Mouse (Mus musculus) limb, embryonic 13.5 days (tissue): ENCODE data around the gene Rchy1. TPM values are rescaled to one million over a fixed set of nuclear protein-coding genes. Genes with fewer than 3 reads are reported as not detected.

ENCODE experiments used
- ATAC-seq: fragments of 200-750 bp; cut with Nextera tagmentation; 2 replicates; pipeline ENCODE4 v1.8.0; 2017; ENCODE audit warnings: low read depth, moderate number of reproducible peaks, moderate TSS enrichment; ENCODE audit not compliant: low FRiP score
- H3K27ac ChIP-seq: fragments of 300-500 bp; sonication (generic); 2 replicates; pipeline ENCODE4 v1.5.1; 2015; ENCODE audit warnings: inconsistent platforms, mild to moderate bottlenecking, moderate library complexity
- H3K27me3 ChIP-seq: fragments of 300-500 bp; sonication (generic); 2 replicates; pipeline ENCODE4 v1.6.1; 2015; ENCODE audit warnings: mild to moderate bottlenecking, inconsistent platforms
- H3K36me3 ChIP-seq: fragments of 300-500 bp; sonication (generic); 2 replicates; pipeline ENCODE4 v1.6.1; 2015; ENCODE audit warnings: inconsistent platforms, mild to moderate bottlenecking, moderate library complexity
- H3K4me1 ChIP-seq: fragments of 300-500 bp; sonication (generic); 2 replicates; pipeline ENCODE4 v1.6.1; 2015; ENCODE audit warnings: inconsistent platforms
- H3K4me2 ChIP-seq: fragments of 300-500 bp; sonication (generic); replicated peaks from 2 replicates; pipeline ENCODE4 v1.6.1; 2015; ENCODE audit warnings: inconsistent platforms, mild to moderate bottlenecking, moderate library complexity
- H3K4me3 ChIP-seq: fragments of 300-500 bp; sonication (generic); 2 replicates; pipeline ENCODE4 v1.5.1; 2015; ENCODE audit warnings: moderate library complexity, mild to moderate bottlenecking, inconsistent platforms
- H3K9ac ChIP-seq: fragments of 300-500 bp; sonication (generic); 2 replicates; pipeline ENCODE4 v1.6.1; 2015; ENCODE audit warnings: mild to moderate bottlenecking, inconsistent platforms
- H3K9me3 ChIP-seq: fragments of 300-500 bp; sonication (generic); 2 replicates; pipeline ENCODE4 v1.6.1; 2016; ENCODE audit warnings: inconsistent platforms
- WGBS: fragments of 180-500 bp; shearing (Covaris S2); methylation state at CpG from one replicate; pipeline ENCODE4 v1.1.7; 2015; 5-methylcytosine and 5-hydroxymethylcytosine counted together
- polyA plus RNA-seq: library from polyadenylated mRNA; unstranded; fragments of >200 nt; fragmentation: Nextera tagmentation; extraction: Ambion mirVana; gene quantifications from 2 replicates; pipeline ENCODE4 v1.2.1, GENCODE M21; 2015

Rchy1 gene
- polyA plus RNA-seq, 1 experiment from 2014 or later, result 81.9 TPM

- WGBS, result 60% methylated on average over 2 of the region's 2 CpGs
- Histone ChIP-seq H3K4me2 (no peak overlapping the region), H3K4me1 (no peaks in the 10 kb centered on the region), H3K27ac (no peak overlapping the region), H3K9me3 (no peaks in the 10 kb centered on the region), H3K4me3 (no peak overlapping the region), H3K27me3 (no peaks in the 10 kb centered on the region), H3K36me3 (no peaks in the 10 kb centered on the region), H3K9ac (no peak overlapping the region)
- ATAC-seq, result no peak
Measured at GRCm38 (mm10) chr5:91983490-91983889, 20.6 kb upstream of the Rchy1 start.

GRCm38 (mm10) chr5:91981176-91981840 lies 18.4 kb upstream of the Rchy1 start:
- no peak for ATAC-seq
- no peaks in the 10 kb centered on the region for H3K27me3 ChIP-seq
- no peaks in the 10 kb centered on the region for H3K36me3 ChIP-seq
- H3K9me3 ChIP-seq, result no peaks in the 10 kb centered on the region
- no peak overlapping the region for H3K9ac ChIP-seq
- H3K4me3 ChIP-seq, result no peak overlapping the region
- 90% methylated on average over 11 of the region's 11 CpGs for WGBS
- no peak overlapping the region for H3K27ac ChIP-seq
- no peak overlapping the region for H3K4me2 ChIP-seq
- no peaks in the 10 kb centered on the region for H3K4me1 ChIP-seq

- Histone ChIP-seq H3K27me3 (no peaks in the 10 kb centered on the region), H3K4me3 (no peak overlapping the region), H3K36me3 (no peaks in the 10 kb centered on the region), H3K9me3 (no peaks in the 10 kb centered on the region), H3K4me1 (no peaks in the 10 kb centered on the region), H3K27ac (no peak overlapping the region), H3K4me2 (no peak overlapping the region), H3K9ac (no peak overlapping the region)
- no peak for ATAC-seq
- WGBS, result 83% methylated on average over 2 of the region's 2 CpGs
Measured at GRCm38 (mm10) chr5:91977397-91977770, 14.5 kb upstream of the Rchy1 start.

GRCm38 (mm10) chr5:91976566-91977396 lies 13.9 kb upstream of the Rchy1 start:
- ATAC-seq, result no peak
- no peaks in the 10 kb centered on the region for H3K36me3 ChIP-seq
- H3K27ac ChIP-seq, result no peak overlapping the region
- WGBS, result 73% methylated on average over 10 of the region's 10 CpGs
- no peak overlapping the region for H3K4me3 ChIP-seq
- no peak overlapping the region for H3K4me2 ChIP-seq
- no peaks in the 10 kb centered on the region for H3K4me1 ChIP-seq
- no peak overlapping the region for H3K9ac ChIP-seq
- H3K27me3 ChIP-seq, result no peaks in the 10 kb centered on the region
- H3K9me3 ChIP-seq, result no peaks in the 10 kb centered on the region

GRCm38 (mm10) chr5:91975758-91976157 lies 12.9 kb upstream of the Rchy1 start:
- 91% methylated on average over 9 of the region's 9 CpGs for WGBS
- Histone ChIP-seq H3K9ac (no peak overlapping the region), H3K27ac (no peak overlapping the region), H3K36me3 (no peaks in the 10 kb centered on the region), H3K4me3 (no peak overlapping the region), H3K4me1 (no peaks in the 10 kb centered on the region), H3K27me3 (no peaks in the 10 kb centered on the region), H3K4me2 (no peak overlapping the region), H3K9me3 (no peaks in the 10 kb centered on the region)
- ATAC-seq, result no peak

- H3K27ac ChIP-seq, result no peak overlapping the region
- no peaks in the 10 kb centered on the region for H3K4me1 ChIP-seq
- H3K27me3 ChIP-seq, result no peaks in the 10 kb centered on the region
- ATAC-seq, result no peak
- no peak overlapping the region for H3K4me3 ChIP-seq
- H3K4me2 ChIP-seq, result no peak overlapping the region
- H3K9ac ChIP-seq, result no peak overlapping the region
- no peaks in the 10 kb centered on the region for H3K9me3 ChIP-seq
- WGBS, result 90% methylated on average over 7 of the region's 7 CpGs
- H3K36me3 ChIP-seq, result no peaks in the 10 kb centered on the region
Measured at GRCm38 (mm10) chr5:91974002-91974401, 11.1 kb upstream of the Rchy1 start.

- WGBS, result 82% methylated on average over 3 of the region's 3 CpGs
- no peaks in the 10 kb centered on the region for H3K27me3 ChIP-seq
- ATAC-seq, result no peak
Measured at GRCm38 (mm10) chr5:91972046-91972445, 9.2 kb upstream of the Rchy1 start.

GRCm38 (mm10) chr5:91962259-91962638 lies 619 bp downstream of the Rchy1 start:
- Histone ChIP-seq H3K9ac (peak overlapping the region; percentile 79), H3K27ac (peak overlapping the region; percentile 98), H3K4me1 (peaks cover 23% of the 10 kb centered on the region), H3K4me2 (peak overlapping the region; percentile 64), H3K27me3 (no peaks in the 10 kb centered on the region), H3K9me3 (no peaks in the 10 kb centered on the region), H3K36me3 (peaks cover 10% of the 10 kb centered on the region), H3K4me3 (peak overlapping the region; percentile 74)
- no peak for ATAC-seq
- 0% methylated on average over 14 of the region's 14 CpGs for WGBS

More at GRCm38 (mm10) chr5:91972046-91972445, 9.2 kb upstream of the Rchy1 start:
- Histone ChIP-seq H3K4me1 (no peaks in the 10 kb centered on the region), H3K9ac (no peak overlapping the region), H3K9me3 (no peaks in the 10 kb centered on the region), H3K4me2 (no peak overlapping the region), H3K4me3 (no peak overlapping the region), H3K36me3 (no peaks in the 10 kb centered on the region), H3K27ac (no peak overlapping the region)

- Histone ChIP-seq H3K4me3 (peak overlapping the region; percentile 74), H3K4me2 (peak overlapping the region; percentile 64), H3K4me1 (peaks cover 23% of the 10 kb centered on the region), H3K27ac (no peak overlapping the region), H3K27me3 (no peaks in the 10 kb centered on the region), H3K9me3 (no peaks in the 10 kb centered on the region), H3K9ac (peak overlapping the region; percentile 79; the same call in 1 of the 2 replicates), H3K36me3 (peaks cover 18% of the 10 kb centered on the region)
- WGBS, result 83% methylated on average over 1 of the region's 1 CpGs
- ATAC-seq, result no peak
Measured at GRCm38 (mm10) chr5:91961370-91961769, 1.5 kb downstream of the Rchy1 start.

- ATAC-seq, result no peak
- Histone ChIP-seq H3K9me3 (no peaks in the 10 kb centered on the region), H3K4me3 (peak overlapping the region; percentile 74), H3K27ac (0 out of 2 replicates have a peak overlapping the region, but pooled peaks have one; percentile 6), H3K4me2 (peak overlapping the region; percentile 64), H3K27me3 (no peaks in the 10 kb centered on the region), H3K9ac (peak overlapping the region; percentile 26; the same call in 1 of the 2 replicates), H3K4me1 (peaks cover 23% of the 10 kb centered on the region), H3K36me3 (peaks cover 21% of the 10 kb centered on the region)
- WGBS, result 63% methylated on average over 3 of the region's 3 CpGs
Measured at GRCm38 (mm10) chr5:91960606-91961254, 2.1 kb downstream of the Rchy1 start.

GRCm38 (mm10) chr5:91959986-91960385 lies 2.9 kb downstream of the Rchy1 start:
- H3K9ac ChIP-seq, result no peak overlapping the region
- WGBS, result 83% methylated on average over 1 of the region's 1 CpGs
- H3K4me3 ChIP-seq, result no peak overlapping the region
- H3K4me2 ChIP-seq, result no peak overlapping the region
- H3K27ac ChIP-seq, result no peak overlapping the region
- no peaks in the 10 kb centered on the region for H3K27me3 ChIP-seq
- H3K36me3 ChIP-seq, result peaks cover 24% of the 10 kb centered on the region
- no peak for ATAC-seq
- no peaks in the 10 kb centered on the region for H3K9me3 ChIP-seq
- peaks cover 23% of the 10 kb centered on the region for H3K4me1 ChIP-seq

- no peak for ATAC-seq
- no peak overlapping the region for H3K4me2 ChIP-seq
- WGBS, result 80% methylated on average over 1 of the region's 1 CpGs
- no peak overlapping the region for H3K27ac ChIP-seq
- H3K27me3 ChIP-seq, result no peaks in the 10 kb centered on the region
- peaks cover 22% of the 10 kb centered on the region for H3K4me1 ChIP-seq
- H3K4me3 ChIP-seq, result no peak overlapping the region
- no peaks in the 10 kb centered on the region for H3K9me3 ChIP-seq
- H3K36me3 ChIP-seq, result peaks cover 28% of the 10 kb centered on the region
- no peak overlapping the region for H3K9ac ChIP-seq
Measured at GRCm38 (mm10) chr5:91959096-91959495, 3.8 kb downstream of the Rchy1 start.
